Mouse (Mus musculus) E14TG2a.4 (cell line): ENCODE measurements around the gene Mydgf.

Source experiments
- H3K27me3 ChIP-seq: 2 replicates; pipeline ENCODE4 v1.6.1; 2014; ENCODE audit warnings: low read length, control low read depth; ENCODE audit not compliant: insufficient read depth
- H3K36me3 ChIP-seq: 2 replicates; pipeline ENCODE4 v1.6.1; 2014; ENCODE audit warnings: low read length, control low read depth; ENCODE audit not compliant: insufficient read depth
- H3K4me1 ChIP-seq: replicated peaks from 2 replicates; pipeline ENCODE4 v1.6.1; 2014; ENCODE audit warnings: low read depth, low read length, control low read depth
- H3K4me3 ChIP-seq: replicated peaks from 2 replicates; pipeline ENCODE4 v1.5.1; 2014; ENCODE audit warnings: mild to moderate bottlenecking, low read length
- H3K9me3 ChIP-seq: 2 replicates; pipeline ENCODE4 v1.6.1; 2014; ENCODE audit warnings: low read length, control low read depth
- CTCF ChIP-seq: conservative IDR thresholded peaks from 2 replicates; pipeline ENCODE4 v1.5.1; 2014; ENCODE audit warnings: low read length
- NANOG ChIP-seq: IDR thresholded peaks from 2 replicates; pipeline ENCODE4 v1.6.1; 2014; ENCODE audit warnings: borderline replicate concordance, low read length, mixed read lengths
- POU5F1 ChIP-seq: IDR thresholded peaks from 2 replicates; pipeline ENCODE4 v1.6.1; 2014; ENCODE audit warnings: low read length, borderline replicate concordance

Mydgf gene

GRCm38 (mm10) chr17:56153643-56154042 lies 30.1 kb downstream of the Mydgf start:
- no peaks in the 10 kb centered on the region for H3K9me3 ChIP-seq
- H3K27me3 ChIP-seq = peaks cover 94% of the 10 kb centered on the region
- peaks cover 10% of the 10 kb centered on the region for H3K4me1 ChIP-seq
- TF ChIP-seq POU5F1 (no peak), NANOG (no peak), CTCF (no peak)
- no peaks in the 10 kb centered on the region for H3K36me3 ChIP-seq
- H3K4me3 ChIP-seq = no peak overlapping the region

GRCm38 (mm10) chr17:56149897-56150296 lies 33.8 kb downstream of the Mydgf start:
- TF ChIP-seq POU5F1 = no peak
- no peak for TF ChIP-seq NANOG
- TF ChIP-seq CTCF = no peak
- H3K36me3 ChIP-seq = no peaks in the 10 kb centered on the region
- peaks cover 33% of the 10 kb centered on the region for H3K4me1 ChIP-seq
- H3K9me3 ChIP-seq = no peaks in the 10 kb centered on the region
- H3K27me3 ChIP-seq = peaks cover 94% of the 10 kb centered on the region
- H3K4me3 ChIP-seq = no peak overlapping the region

- Histone ChIP-seq H3K9me3 (no peaks in the 10 kb centered on the region), H3K4me3 (peak overlapping the region; percentile 59), H3K4me1 (peaks cover 36% of the 10 kb centered on the region), H3K27me3 (peaks cover 94% of the 10 kb centered on the region), H3K36me3 (no peaks in the 10 kb centered on the region)
- no peak for TF ChIP-seq CTCF
- no peak for TF ChIP-seq NANOG
These were observed 34.7 kb downstream of the Mydgf start for GRCm38 (mm10) chr17:56148790-56149618.

- H3K9me3 ChIP-seq = no peaks in the 10 kb centered on the region
- H3K4me3 ChIP-seq = peak overlapping the region; percentile 59
- peaks cover 40% of the 10 kb centered on the region for H3K4me1 ChIP-seq
- no peaks in the 10 kb centered on the region for H3K36me3 ChIP-seq
- peaks cover 94% of the 10 kb centered on the region for H3K27me3 ChIP-seq
- TF ChIP-seq CTCF (no peak), NANOG (no peak), POU5F1 (no peak)
These were observed 35.4 kb downstream of the Mydgf start for GRCm38 (mm10) chr17:56148280-56148679.

GRCm38 (mm10) chr17:56147420-56147819 lies 36.3 kb downstream of the Mydgf start:
- no peak for TF ChIP-seq POU5F1
- TF ChIP-seq CTCF = no peak
- TF ChIP-seq NANOG = no peak
- Histone ChIP-seq H3K27me3 (peaks cover 94% of the 10 kb centered on the region), H3K9me3 (no peaks in the 10 kb centered on the region), H3K4me1 (peaks cover 43% of the 10 kb centered on the region), H3K36me3 (no peaks in the 10 kb centered on the region), H3K4me3 (no peak overlapping the region)

GRCm38 (mm10) chr17:56146131-56146530 lies 37.6 kb downstream of the Mydgf start:
- H3K9me3 ChIP-seq = no peaks in the 10 kb centered on the region
- no peaks in the 10 kb centered on the region for H3K36me3 ChIP-seq
- no peak overlapping the region for H3K4me3 ChIP-seq
- H3K4me1 ChIP-seq = peaks cover 56% of the 10 kb centered on the region
- no peak for TF ChIP-seq NANOG
- TF ChIP-seq POU5F1 = no peak
- TF ChIP-seq CTCF = no peak
- peaks cover 98% of the 10 kb centered on the region for H3K27me3 ChIP-seq

GRCm38 (mm10) chr17:56144546-56144945 lies 39.2 kb downstream of the Mydgf start:
- Histone ChIP-seq H3K9me3 (no peaks in the 10 kb centered on the region), H3K4me3 (no peak overlapping the region), H3K27me3 (peaks cover 96% of the 10 kb centered on the region), H3K4me1 (peaks cover 64% of the 10 kb centered on the region), H3K36me3 (no peaks in the 10 kb centered on the region)
- TF ChIP-seq CTCF (no peak), POU5F1 (no peak), NANOG (no peak)

GRCm38 (mm10) chr17:56141702-56142605 lies 41.8 kb downstream of the Mydgf start:
- peaks cover 75% of the 10 kb centered on the region for H3K4me1 ChIP-seq
- TF ChIP-seq POU5F1 = no peak
- TF ChIP-seq NANOG = no peak
- TF ChIP-seq CTCF = no peak
- H3K27me3 ChIP-seq = peaks cover 90% of the 10 kb centered on the region
- H3K36me3 ChIP-seq = no peaks in the 10 kb centered on the region
- H3K4me3 ChIP-seq = peak overlapping the region; percentile 79
- no peaks in the 10 kb centered on the region for H3K9me3 ChIP-seq
